Mouse (Mus musculus) forebrain, embryonic 13.5 days (tissue): Measurements from ENCODE around the gene Rsrc1. TPM values are rescaled to one million over a fixed set of nuclear protein-coding genes. Genes with fewer than 3 reads are reported as not detected.
A peak's percentile ranks its signal among the peaks of the same experiment; 100 is the strongest.
"Not testable (repeated sequence)": the region's sequence is repeated elsewhere in the genome, so short reads cannot be mapped to it uniquely, and the experiment has no call there.

ENCODE experiments used
- ATAC-seq: fragments of 200-750 bp; cut with Nextera tagmentation; 2 replicates; pipeline ENCODE4 v1.8.0; 2017
- H3K27ac ChIP-seq: fragments of 300-500 bp; sonication (generic); 2 replicates; pipeline ENCODE4 v1.5.1; 2015; ENCODE audit warnings: inconsistent platforms, mild to moderate bottlenecking, moderate library complexity
- H3K27me3 ChIP-seq: fragments of 300-500 bp; sonication (generic); 2 replicates; pipeline ENCODE4 v1.6.1; 2015; ENCODE audit warnings: mild to moderate bottlenecking, inconsistent platforms
- H3K36me3 ChIP-seq: fragments of 300-500 bp; sonication (generic); 2 replicates; pipeline ENCODE4 v1.6.1; 2015; ENCODE audit warnings: mild to moderate bottlenecking, inconsistent platforms; ENCODE audit not compliant: poor library complexity, severe bottlenecking
- H3K4me1 ChIP-seq: fragments of 300-500 bp; sonication (generic); 2 replicates; pipeline ENCODE4 v1.6.1; 2015; ENCODE audit warnings: inconsistent platforms
- H3K4me2 ChIP-seq: fragments of 300-500 bp; sonication (generic); 2 replicates; pipeline ENCODE4 v1.6.1; 2015; ENCODE audit warnings: inconsistent platforms, mild to moderate bottlenecking, moderate library complexity
- H3K4me3 ChIP-seq: fragments of 300-500 bp; sonication (generic); 2 replicates; pipeline ENCODE4 v1.5.1; 2015; ENCODE audit warnings: mild to moderate bottlenecking, inconsistent platforms
- H3K9ac ChIP-seq: fragments of 300-500 bp; sonication (generic); 2 replicates; pipeline ENCODE4 v1.6.1; 2015; ENCODE audit warnings: mild to moderate bottlenecking, inconsistent platforms
- H3K9me3 ChIP-seq: fragments of 300-500 bp; sonication (generic); replicated peaks from 2 replicates; pipeline ENCODE4 v1.6.1; 2016; ENCODE audit warnings: inconsistent platforms
- WGBS: fragments of 180-500 bp; shearing (Covaris S2); methylation state at CpG from one replicate; pipeline ENCODE4 v1.1.7; 2015; 5-methylcytosine and 5-hydroxymethylcytosine counted together
- polyA plus RNA-seq: library from polyadenylated mRNA; unstranded; fragments of >200 nt; fragmentation: Nextera tagmentation; extraction: Ambion mirVana; gene quantifications from 2 replicates; pipeline ENCODE4 v1.2.1, GENCODE M21; 2015

Rsrc1 gene
- polyA plus RNA-seq, 1 experiment from 2014 or later = 32.4 TPM

DNA sequence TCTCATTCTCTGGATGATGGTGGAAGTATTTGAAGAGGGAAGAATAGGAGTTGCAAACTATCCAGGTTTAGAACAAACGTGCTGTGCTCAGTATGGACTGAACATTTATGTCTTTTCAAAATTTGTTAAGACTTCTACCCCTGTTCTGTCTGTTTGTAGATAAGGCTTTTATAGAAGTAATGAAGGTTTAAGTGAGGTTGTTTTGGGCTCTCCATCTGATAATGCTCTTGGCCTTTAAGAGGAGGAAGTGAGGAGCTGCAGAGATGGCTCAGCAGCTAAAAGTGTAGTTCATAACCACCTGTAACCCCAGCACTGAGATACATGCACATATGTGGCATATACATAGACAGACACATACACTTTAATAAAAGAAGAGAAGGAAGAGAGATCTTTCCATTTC lies 15.6 kb downstream of the Rsrc1 start:
- H3K4me1 ChIP-seq = no peaks in the 10 kb centered on the region
- H3K27me3 ChIP-seq = no peaks in the 10 kb centered on the region
- no peak overlapping the region for H3K27ac ChIP-seq
- ATAC-seq = no peak
- no peaks in the 10 kb centered on the region for H3K9me3 ChIP-seq
- no peak overlapping the region for H3K4me2 ChIP-seq
- no peak overlapping the region for H3K9ac ChIP-seq
- no peak overlapping the region for H3K4me3 ChIP-seq
- 91% methylated on average over 1 of the region's 1 CpGs for WGBS
- H3K36me3 ChIP-seq = peaks cover 29% of the 10 kb centered on the region

DNA sequence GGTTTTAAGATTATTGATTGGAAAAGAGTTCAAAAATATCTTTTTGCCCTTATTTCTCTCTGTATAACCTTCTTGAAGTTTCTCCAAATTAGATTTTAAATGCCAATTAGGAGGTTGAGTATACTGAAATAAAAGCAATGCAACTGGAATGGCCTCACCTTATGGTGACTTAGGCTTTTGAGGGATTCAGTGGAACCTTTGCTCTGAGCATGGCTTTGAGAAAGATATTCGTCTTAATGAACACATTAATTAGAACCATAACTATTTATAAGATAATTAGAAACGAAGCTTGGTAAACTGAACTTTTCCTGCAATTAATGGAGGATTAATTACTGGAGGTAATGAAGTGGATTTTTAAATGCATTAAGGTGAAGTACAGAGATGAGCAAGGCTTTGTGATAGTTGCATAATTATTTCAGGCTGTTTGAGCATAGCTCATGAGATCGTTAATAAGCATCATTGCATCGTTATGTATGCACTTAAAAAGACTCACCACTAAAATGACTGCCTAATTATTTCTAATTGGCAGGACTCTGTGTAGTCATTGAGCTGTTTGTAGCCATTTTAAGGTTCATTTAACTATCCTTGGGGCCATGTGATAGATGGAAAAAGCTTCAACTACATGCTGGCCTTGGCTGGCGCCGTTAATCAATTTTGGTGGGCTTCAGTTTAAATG lies 55.3 kb downstream of the Rsrc1 start:
- H3K36me3 ChIP-seq = no peaks in the 10 kb centered on the region
- H3K9me3 ChIP-seq = no peaks in the 10 kb centered on the region
- ATAC-seq = peak; percentile 87
- no peak overlapping the region for H3K27ac ChIP-seq
- no peaks in the 10 kb centered on the region for H3K4me1 ChIP-seq
- no peak overlapping the region for H3K4me3 ChIP-seq
- 30% methylated on average over 6 of the region's 6 CpGs for WGBS
- no peak overlapping the region for H3K9ac ChIP-seq
- peaks cover 49% of the 10 kb centered on the region for H3K27me3 ChIP-seq
- no peak overlapping the region for H3K4me2 ChIP-seq

DNA sequence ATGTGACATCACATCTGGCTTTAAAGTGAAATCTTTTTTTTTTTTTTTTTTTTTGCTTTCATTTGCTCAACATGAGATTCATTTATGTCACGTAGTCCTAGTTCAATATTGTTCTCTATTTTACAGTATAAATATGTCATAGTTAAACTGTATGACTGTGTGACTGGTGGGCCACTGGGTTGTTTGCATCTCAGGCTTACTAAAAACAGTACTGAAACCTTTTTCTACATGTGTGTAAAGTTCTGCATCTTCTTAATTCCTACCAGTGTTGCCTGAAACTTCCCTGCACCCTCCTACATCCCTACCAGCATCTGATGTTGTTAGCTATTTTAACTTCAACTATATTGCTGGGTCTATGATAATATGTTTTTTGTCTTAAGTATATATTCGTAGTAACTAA lies 78.6 kb downstream of the Rsrc1 start:
- no peak for ATAC-seq
- Histone ChIP-seq H3K9me3 (0 out of 2 replicates have a peak, but pooled peaks cover 3% of the 10 kb centered on the region), H3K27me3 (no peaks in the 10 kb centered on the region), H3K27ac (no peak overlapping the region), H3K4me3 (no peak overlapping the region), H3K36me3 (no peaks in the 10 kb centered on the region), H3K4me1 (no peaks in the 10 kb centered on the region), H3K9ac (no peak overlapping the region), H3K4me2 (no peak overlapping the region)
- 96% methylated on average over 2 of the region's 2 CpGs for WGBS

DNA sequence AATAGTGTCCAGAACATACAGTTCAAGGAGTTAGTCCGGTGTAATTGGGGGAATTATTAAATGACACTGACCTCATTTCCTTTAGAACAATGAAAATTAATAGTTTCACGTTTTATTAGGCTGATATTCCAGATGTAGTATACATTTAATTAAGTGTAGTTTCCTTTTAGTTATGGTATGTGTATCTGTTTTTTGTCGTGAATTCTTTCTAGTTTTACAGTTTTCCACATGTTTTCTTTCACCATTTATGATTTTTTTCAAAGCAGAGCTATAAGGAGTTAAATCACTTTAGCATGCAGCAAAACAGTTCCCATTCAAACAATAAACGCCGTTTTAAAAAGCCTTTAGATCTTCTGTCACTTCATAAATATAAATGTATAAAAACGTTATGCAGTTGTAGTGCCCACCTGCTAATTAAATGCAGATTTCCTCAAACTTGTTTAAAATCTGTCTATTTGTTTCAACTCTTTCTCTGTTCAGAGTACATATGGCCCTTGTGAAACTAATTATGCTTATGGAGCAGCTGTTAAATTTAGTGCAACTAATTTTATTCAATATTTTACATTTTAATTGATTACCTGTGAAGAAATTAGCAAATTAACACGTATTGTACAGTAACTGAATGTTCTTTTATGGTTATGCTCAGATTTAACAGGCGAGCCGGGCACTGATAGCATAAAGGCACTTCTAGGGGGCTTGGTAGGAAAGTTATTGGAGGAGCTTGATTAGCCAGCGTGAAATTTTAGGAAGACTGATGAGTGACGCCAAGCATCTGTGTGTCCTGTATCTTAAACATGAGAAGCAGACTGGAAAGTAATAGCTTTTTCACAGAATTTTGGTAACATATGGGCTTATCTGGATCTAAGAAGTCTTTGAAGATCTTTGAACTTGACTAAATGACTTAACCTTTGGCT lies 89.6 kb downstream of the Rsrc1 start:
- no peaks in the 10 kb centered on the region for H3K4me1 ChIP-seq
- H3K4me2 ChIP-seq = no peak overlapping the region
- H3K27ac ChIP-seq = no peak overlapping the region
- ATAC-seq = peak; percentile 69
- WGBS = 76% methylated on average over 11 of the region's 11 CpGs
- no peak overlapping the region for H3K9ac ChIP-seq
- no peaks in the 10 kb centered on the region for H3K9me3 ChIP-seq
- H3K27me3 ChIP-seq = no peaks in the 10 kb centered on the region
- H3K4me3 ChIP-seq = no peak overlapping the region
- H3K36me3 ChIP-seq = no peaks in the 10 kb centered on the region

DNA sequence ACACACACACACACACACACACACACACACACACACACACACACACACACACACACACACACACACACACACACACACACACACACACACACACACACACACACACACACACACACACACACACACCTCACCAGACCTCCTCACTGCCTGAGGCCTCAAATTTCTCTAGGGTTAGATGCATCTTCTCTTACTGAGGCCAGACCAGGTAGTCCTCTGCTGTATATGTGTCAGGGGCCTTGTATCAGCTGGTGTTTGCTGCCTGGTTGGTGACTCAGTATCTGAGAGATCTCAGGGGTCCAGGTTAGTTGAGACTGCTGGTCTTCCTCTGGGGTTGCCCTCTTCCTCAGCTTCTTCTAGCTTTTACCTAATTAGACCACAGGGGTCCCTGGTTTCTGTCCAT lies 92.5 kb downstream of the Rsrc1 start:
- not testable (repeated sequence) for H3K9me3 ChIP-seq, H3K27me3 ChIP-seq, H3K4me1 ChIP-seq, H3K36me3 ChIP-seq, H3K9ac ChIP-seq, H3K4me2 ChIP-seq, ATAC-seq, H3K27ac ChIP-seq, H3K4me3 ChIP-seq

DNA sequence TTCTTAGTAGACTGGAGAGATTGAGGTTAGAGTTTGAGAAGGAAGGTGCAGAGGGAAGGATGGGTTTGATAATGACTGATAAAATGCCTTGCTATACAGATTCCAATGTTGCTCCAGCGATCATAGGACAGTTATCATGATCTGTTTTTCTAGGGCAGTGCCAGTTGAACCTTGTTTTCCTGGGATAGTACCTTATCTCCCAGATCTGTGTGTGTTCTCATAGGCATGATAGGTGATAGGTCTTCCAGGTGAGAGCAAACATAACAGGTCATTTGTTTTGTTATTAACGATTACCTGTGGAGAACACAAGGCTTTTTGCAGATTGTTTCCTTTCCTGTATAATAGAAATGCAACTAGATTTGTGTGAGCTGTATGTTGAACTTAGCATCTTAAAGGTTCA lies 94.3 kb downstream of the Rsrc1 start:
- no peaks in the 10 kb centered on the region for H3K4me1 ChIP-seq
- H3K4me2 ChIP-seq = no peak overlapping the region
- no peaks in the 10 kb centered on the region for H3K36me3 ChIP-seq
- 95% methylated on average over 2 of the region's 2 CpGs for WGBS
- no peak overlapping the region for H3K27ac ChIP-seq
- H3K9ac ChIP-seq = no peak overlapping the region
- ATAC-seq = no peak
- H3K9me3 ChIP-seq = peaks cover 8% of the 10 kb centered on the region
- H3K4me3 ChIP-seq = no peak overlapping the region
- no peaks in the 10 kb centered on the region for H3K27me3 ChIP-seq

DNA sequence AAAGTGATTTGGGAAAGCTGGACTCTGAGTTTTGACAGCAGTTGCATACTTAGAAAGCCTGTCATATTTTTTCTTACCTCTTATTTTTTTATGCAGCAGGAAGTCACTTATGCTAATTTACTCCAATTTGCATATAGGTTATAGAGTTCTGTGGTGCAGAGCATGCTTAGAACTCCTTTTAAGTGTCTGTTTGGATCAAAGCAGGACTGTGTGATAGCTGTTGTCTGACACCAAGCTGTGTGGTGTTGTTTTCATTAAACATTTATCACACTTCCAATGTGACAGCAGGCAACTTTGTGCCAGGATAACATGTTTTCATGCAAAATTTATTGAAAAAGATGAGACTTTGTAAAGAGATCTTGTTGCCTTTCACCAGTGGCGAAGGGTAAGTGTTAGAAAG lies 103.6 kb downstream of the Rsrc1 start:
- Histone ChIP-seq H3K36me3 (no peaks in the 10 kb centered on the region), H3K27ac (no peak overlapping the region), H3K9me3 (peaks cover 4% of the 10 kb centered on the region; the same call in 1 of the 2 replicates), H3K4me1 (no peaks in the 10 kb centered on the region), H3K9ac (no peak overlapping the region), H3K4me3 (no peak overlapping the region), H3K27me3 (no peaks in the 10 kb centered on the region), H3K4me2 (no peak overlapping the region)
- ATAC-seq = peak; percentile 53; the same call in 1 of the 2 replicates
- WGBS = 78% methylated on average over 1 of the region's 1 CpGs

DNA sequence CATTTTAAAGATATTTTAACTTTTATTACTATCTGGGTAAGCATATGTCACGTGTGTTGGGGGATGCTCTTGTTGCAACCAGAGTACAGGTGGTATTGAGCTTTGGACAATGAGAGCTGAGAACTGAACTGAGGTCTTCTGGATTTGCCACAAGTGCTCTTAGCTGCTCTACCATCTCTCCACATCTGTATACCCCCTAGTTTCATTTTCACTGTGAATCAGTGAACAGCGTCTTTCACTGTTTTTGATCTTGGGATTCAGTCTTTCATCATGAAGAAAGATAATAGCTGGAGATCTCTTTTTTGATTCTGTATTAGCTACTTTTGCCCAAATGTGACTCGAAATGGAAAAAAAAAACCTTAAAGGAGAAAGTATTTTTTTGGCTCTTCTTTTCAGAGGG lies 127.2 kb downstream of the Rsrc1 start:
- H3K27me3 ChIP-seq = no peaks in the 10 kb centered on the region
- H3K4me2 ChIP-seq = no peak overlapping the region
- no peaks in the 10 kb centered on the region for H3K4me1 ChIP-seq
- H3K36me3 ChIP-seq = no peaks in the 10 kb centered on the region
- no peak overlapping the region for H3K27ac ChIP-seq
- no peak overlapping the region for H3K9ac ChIP-seq
- no peaks in the 10 kb centered on the region for H3K9me3 ChIP-seq
- H3K4me3 ChIP-seq = no peak overlapping the region
- 96% methylated on average over 3 of the region's 3 CpGs for WGBS
- ATAC-seq = no peak

DNA sequence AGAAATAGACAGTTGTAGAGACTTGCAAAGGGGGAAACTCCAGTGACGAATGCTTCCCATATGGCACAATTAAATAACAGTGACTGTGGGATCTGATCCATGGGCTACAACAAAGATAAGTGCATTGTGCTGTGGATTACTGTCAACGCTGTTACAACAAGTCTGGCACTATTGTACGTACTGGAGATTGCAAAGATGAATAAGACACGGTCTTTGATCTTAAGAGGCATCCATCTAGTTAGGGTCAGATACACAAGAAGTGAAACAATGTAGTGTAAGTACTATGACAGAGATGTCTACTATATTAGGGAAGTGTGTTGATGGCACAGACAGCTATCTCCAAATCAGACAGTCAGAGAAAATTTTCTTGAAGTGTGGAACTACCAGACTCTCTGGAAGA lies 135.1 kb downstream of the Rsrc1 start:
- ATAC-seq = no peak
- H3K4me3 ChIP-seq = no peak overlapping the region
- H3K27ac ChIP-seq = no peak overlapping the region
- H3K27me3 ChIP-seq = no peaks in the 10 kb centered on the region
- no peaks in the 10 kb centered on the region for H3K9me3 ChIP-seq
- H3K4me1 ChIP-seq = no peaks in the 10 kb centered on the region
- WGBS = 77% methylated on average over 4 of the region's 4 CpGs
- H3K36me3 ChIP-seq = no peaks in the 10 kb centered on the region
- no peak overlapping the region for H3K4me2 ChIP-seq
- no peak overlapping the region for H3K9ac ChIP-seq

DNA sequence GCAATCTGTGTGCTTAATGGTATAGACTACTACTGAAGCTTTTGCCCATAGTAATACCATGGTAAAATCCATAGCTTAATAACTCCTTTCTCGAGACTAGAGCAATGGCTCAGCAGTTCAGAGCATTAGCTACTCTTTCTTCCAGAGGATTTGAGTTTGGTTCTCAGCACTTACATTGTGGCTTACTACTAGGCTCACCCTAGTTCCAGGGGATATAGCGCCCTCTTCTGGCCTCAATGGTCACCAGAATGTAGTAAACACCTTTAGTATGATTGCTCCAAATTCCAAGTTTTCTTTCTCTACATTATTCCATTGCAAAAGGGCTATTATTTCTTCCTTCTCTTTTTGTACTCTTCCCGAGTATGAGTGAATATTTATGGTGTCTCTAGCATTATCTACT lies 151.3 kb downstream of the Rsrc1 start:
- no peak overlapping the region for H3K27ac ChIP-seq
- H3K4me2 ChIP-seq = no peak overlapping the region
- peaks cover 4% of the 10 kb centered on the region; the same call in 1 of the 2 replicates for H3K36me3 ChIP-seq
- no peak overlapping the region for H3K9ac ChIP-seq
- no peaks in the 10 kb centered on the region for H3K27me3 ChIP-seq
- no peaks in the 10 kb centered on the region for H3K4me1 ChIP-seq
- WGBS = 81% methylated on average over 3 of the region's 3 CpGs
- H3K9me3 ChIP-seq = peaks cover 10% of the 10 kb centered on the region
- ATAC-seq = no peak
- H3K4me3 ChIP-seq = no peak overlapping the region

DNA sequence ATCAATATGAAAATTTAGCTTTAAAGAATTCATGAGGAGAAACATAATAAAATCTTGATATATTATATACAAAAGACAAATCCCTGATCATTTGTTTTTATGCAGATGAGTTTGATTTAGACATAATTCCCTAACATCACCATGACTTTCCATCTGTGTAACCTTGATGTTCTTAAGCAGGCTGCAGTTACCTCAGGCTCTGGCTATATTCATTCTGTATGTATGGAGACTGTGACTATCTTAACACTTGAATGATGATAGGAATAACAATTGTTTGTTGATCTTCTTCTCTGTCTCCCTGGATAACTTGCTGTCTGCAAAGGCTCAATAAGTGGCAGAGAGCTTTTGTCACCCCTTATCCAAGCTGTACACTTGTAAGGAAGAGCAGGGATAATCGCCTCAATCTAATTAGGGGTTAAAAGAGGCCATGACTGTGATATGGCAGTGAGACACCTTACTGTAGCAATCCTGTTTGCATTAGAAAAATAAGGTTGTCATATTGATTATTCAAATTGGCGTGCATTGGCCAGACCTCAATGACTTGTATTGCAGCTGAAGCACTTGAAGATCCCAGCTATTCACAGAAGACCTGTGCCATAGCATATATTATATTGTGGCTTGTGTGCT lies 154.7 kb downstream of the Rsrc1 start:
- Histone ChIP-seq H3K27ac (no peak overlapping the region), H3K9ac (no peak overlapping the region), H3K4me3 (no peak overlapping the region), H3K4me1 (no peaks in the 10 kb centered on the region), H3K9me3 (no peaks in the 10 kb centered on the region), H3K27me3 (no peaks in the 10 kb centered on the region), H3K4me2 (no peak overlapping the region), H3K36me3 (no peaks in the 10 kb centered on the region)
- 76% methylated on average over 2 of the region's 2 CpGs for WGBS
- ATAC-seq = no peak

DNA sequence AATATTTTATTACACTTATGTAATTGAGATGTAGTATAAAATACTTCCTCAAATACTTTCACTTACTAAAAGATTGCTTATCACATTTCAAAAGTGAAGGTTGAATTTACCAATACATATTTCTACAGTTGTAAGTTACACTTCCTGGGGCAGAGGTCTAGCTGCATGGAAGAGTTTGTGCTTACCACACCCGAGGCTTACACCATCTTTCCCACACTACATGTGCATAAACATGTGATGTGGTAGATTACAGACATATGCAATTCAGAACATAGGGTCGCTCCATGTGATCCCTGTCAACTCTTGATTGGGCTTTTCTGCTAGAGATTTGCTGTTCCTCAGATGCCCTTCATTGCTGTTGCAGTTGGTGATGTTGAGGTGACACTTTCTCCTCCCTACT lies 163.8 kb downstream of the Rsrc1 start:
- ATAC-seq = no peak
- Histone ChIP-seq H3K27me3 (no peaks in the 10 kb centered on the region), H3K4me3 (no peak overlapping the region), H3K9ac (no peak overlapping the region), H3K27ac (no peak overlapping the region), H3K9me3 (no peaks in the 10 kb centered on the region), H3K4me2 (no peak overlapping the region), H3K4me1 (peaks cover 7% of the 10 kb centered on the region), H3K36me3 (no peaks in the 10 kb centered on the region)
- 87% methylated on average over 2 of the region's 2 CpGs for WGBS
